Mouse (Mus musculus) neutrophil, adult 59 days (primary cell): Measurements from ENCODE around the gene Opn5. TPM values are rescaled to one million over a fixed set of nuclear protein-coding genes. Genes with fewer than 3 reads are reported as not detected.

ENCODE experiments used
- total RNA-seq, 2 experiments: library from RNA; stranded (reverse); gene quantifications; 1 replicate in 1 of 2; 2 replicates in 1 of 2; pipeline ENCODE4 v1.2.4; 2023

Opn5 gene
- not detected for total RNA-seq

DNA sequence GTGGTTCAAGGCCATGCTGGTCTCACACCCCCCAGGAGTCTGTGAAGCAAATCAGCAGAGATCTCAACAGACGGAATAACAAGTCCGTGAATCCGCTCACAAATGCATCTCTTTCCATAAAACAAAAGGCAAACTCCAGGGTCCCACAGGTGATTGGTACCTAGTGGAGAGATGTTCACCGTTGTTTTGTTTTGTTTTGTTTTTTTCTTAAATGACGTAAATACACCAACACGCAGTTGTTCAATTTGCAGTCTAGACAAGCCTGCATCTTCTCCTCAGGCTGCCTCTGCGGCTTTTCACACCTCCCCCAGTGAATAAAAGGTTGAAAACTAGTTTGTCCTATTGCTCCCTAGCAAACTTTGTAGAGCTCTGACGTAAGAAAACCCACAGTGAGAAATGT, at the start of gene Opn5:
Opn5 (minus strand) TSS at position 101 of the 400 bp plus-strand sequence.

Other genes with a start within 250 kb of the Opn5 start
- not detected for gene Adgrf4, start 80.9 kb upstream of the Opn5 start, total RNA-seq
- under 1 TPM in 1 of 2 experiments, not detected in 1; 0.13 TPM for gene Adgrf2, start 130.8 kb upstream of the Opn5 start, total RNA-seq